Mouse (Mus musculus) C3H10T1/2 (cell line): Measurements from ENCODE around the gene Gm13043. TPM values are rescaled to one million over a fixed set of nuclear protein-coding genes. Genes with fewer than 3 reads are reported as not detected.

ENCODE experiments used
- polyA plus RNA-seq, 2 experiments: library from polyadenylated mRNA; unstranded; fragments of >200 nt; fragmentation: generic; extraction: Trizol; gene quantifications; one replicate each; pipeline ENCODE4 v1.2.1; 2012; ENCODE audit warnings: missing spikeins in 2 of 2

Gene Gm13043
- polyA plus RNA-seq = not detected

GRCm38 (mm10) chr4:143511043-143511442 lies at the start of gene Gm13043:
Gene Gm13043 (plus strand): TSS chr4:143511343.

GRCm38 (mm10) chr4:143535654-143536053 lies 24.5 kb downstream of the Gm13043 start, which contains the start of gene Gm13040:
Gene Gm13040 (plus strand): TSS chr4:143535954.

GRCm38 (mm10) chr4:143551400-143551799 lies 40.3 kb downstream of the Gm13043 start, which contains the start of the genes BC080695 and Gm13057:
Gene BC080695 (plus strand): TSS chr4:143551700.
Gene Gm13057 (plus strand): TSS chr4:143551709.

Other genes with a start within 250 kb of the Gm13043 start
- 10 to 100 TPM; 24.8 to 73.1 TPM for gene Pdpn, start 211.8 kb upstream of the Gm13043 start, polyA plus RNA-seq
- gene Lrrc38, start 161.6 kb upstream of the Gm13043 start, polyA plus RNA-seq = not detected
- gene Pramel1, start 116.9 kb upstream of the Gm13043 start, polyA plus RNA-seq = not detected
- 10 to 100 TPM in 1 of 2 experiments, 1 to 10 TPM in 1; 2.0 to 13.9 TPM for gene Pramef8, start 98.9 kb upstream of the Gm13043 start, polyA plus RNA-seq
- gene Oog4, start 61.0 kb upstream of the Gm13043 start, polyA plus RNA-seq = not detected
- under 1 TPM in 1 of 2 experiments, not detected in 1; 0.04 TPM for gene Gm13040, start 24.6 kb downstream of the Gm13043 start, polyA plus RNA-seq
- gene BC080695, start 40.4 kb downstream of the Gm13043 start, polyA plus RNA-seq = not detected
- not detected for gene Gm13057, start 40.4 kb downstream of the Gm13043 start, polyA plus RNA-seq
- gene Gm13083, start 103.7 kb downstream of the Gm13043 start, polyA plus RNA-seq = under 1 TPM in 1 of 2 experiments, not detected in 1; 0.02 TPM
- gene Gm13088, start 145.9 kb downstream of the Gm13043 start, polyA plus RNA-seq = not detected
- gene Gm13089, start 191.4 kb downstream of the Gm13043 start, polyA plus RNA-seq = not detected
- gene Gm13078, start 208.1 kb downstream of the Gm13043 start, polyA plus RNA-seq = not detected